In genomic region chr2:154448633-154449032, GRCm38 (mm10) we compare ENCODE assay signal across 26 mouse cellular contexts.
"Had no signal": no experiment of that assay in that cellular context is flagged by ENCODE, and none has a peak within 500 bp of the region (broad histone marks: within the 10 kb centered on the region; RNA-seq: fewer than 3 reads in every experiment).

No protein-coding gene starts in this region.

- H3K4me3 ChIP-seq: heart, adult 2 months; heart, embryonic 13.5 days; heart, embryonic 15.5 days; hindbrain, embryonic 13.5 days; hindbrain, embryonic 15.5 days; kidney, embryonic 15.5 days; layer of hippocampus, adult 2 months; left cerebral cortex, adult 2 months; limb, embryonic 10.5 days; limb, embryonic 12.5 days; liver, embryonic 12.5 days had no signal

- DNase-seq: gastrocnemius, postnatal 14 days; gastrocnemius, postnatal 36 days; heart, adult 2 months; heart, postnatal 14 days; heart, postnatal 36 days; kidney, adult 11 months; kidney, adult 2 months; kidney, adult 9 months; kidney, postnatal 10 days; kidney, postnatal 25 days; kidney, postnatal 4 days; liver had no signal

- ATAC-seq: hindbrain, postnatal 0 days; intestine, embryonic 16.5 days; liver, embryonic 12.5 days had no signal

- H3K4me1 ChIP-seq: hindbrain, embryonic 13.5 days; hindbrain, embryonic 15.5 days; kidney, embryonic 15.5 days; limb, embryonic 10.5 days; limb, embryonic 12.5 days had no signal

- H3K9me3 ChIP-seq: heart, embryonic 13.5 days; heart, embryonic 15.5 days; hindbrain, embryonic 13.5 days; hindbrain, embryonic 15.5 days; kidney, embryonic 15.5 days; limb, embryonic 10.5 days; liver, embryonic 12.5 days had no signal

- H3K9ac ChIP-seq: heart, embryonic 13.5 days; heart, embryonic 15.5 days; hindbrain, embryonic 13.5 days; hindbrain, embryonic 15.5 days; kidney, embryonic 15.5 days; limb, embryonic 12.5 days; liver, embryonic 12.5 days; liver, embryonic 14.5 days had no signal

- H3K4me2 ChIP-seq: heart, embryonic 11.5 days; heart, embryonic 13.5 days; heart, embryonic 15.5 days; hindbrain, embryonic 13.5 days; hindbrain, embryonic 15.5 days; kidney, embryonic 15.5 days; limb, embryonic 12.5 days; liver, embryonic 12.5 days had no signal

- H3K27ac ChIP-seq: heart, adult 2 months; heart, embryonic 13.5 days; heart, embryonic 15.5 days; hindbrain, embryonic 13.5 days; hindbrain, embryonic 15.5 days; hindbrain, postnatal 0 days; kidney, embryonic 15.5 days; layer of hippocampus, adult 2 months; left cerebral cortex, adult 2 months; limb, embryonic 10.5 days; limb, embryonic 12.5 days; liver, embryonic 12.5 days; liver, embryonic 14.5 days had no signal

- H3K27me3 ChIP-seq: heart, embryonic 13.5 days; heart, embryonic 15.5 days; hindbrain, embryonic 13.5 days; hindbrain, embryonic 15.5 days; kidney, embryonic 15.5 days; limb, embryonic 12.5 days; liver, embryonic 12.5 days had no signal
